Comparison of ENCODE assay signal across 12 mouse cellular contexts in genomic region chr6:118019569-118019968, GRCm38 (mm10). TPM values are rescaled to one million over a fixed set of nuclear protein-coding genes. Genes with fewer than 3 reads are reported as not detected.
DNase-seq lines count a peak whose midpoint lies in the region; ATAC-seq lines count a peak whose summit lies in the region.
"Had no signal": no experiment of that assay in that cellular context is flagged by ENCODE, and none has a peak within 500 bp of the region (broad histone marks: within the 10 kb centered on the region; RNA-seq: fewer than 3 reads in every experiment).

No protein-coding gene starts in this region.

- no peaks in the 10 kb centered on the region for H3K36me3 ChIP-seq in hindbrain, embryonic 11.5 days (ENCODE audit: control insufficient read depth, insufficient read depth, low read length)
- H3K36me3 ChIP-seq in midbrain, embryonic 14.5 days (ENCODE audit: control insufficient read depth, insufficient read depth, low read length) = no peaks in the 10 kb centered on the region
- H3K36me3 ChIP-seq: G1E had no signal

- DNase-seq in R1 (ENCODE audit: low read depth, low spot score) = peak; percentile 76
- peak; percentile 57 to 67 for DNase-seq in cerebellum, postnatal 10 days
- DNase-seq in hindbrain, embryonic 11.5 days (ENCODE audit: low spot score) = peak; percentile 44
- peak; percentile 88 for DNase-seq in midbrain, embryonic 14.5 days
- DNase-seq in thymus, postnatal 10 days (ENCODE audit: low spot score in 2 of 2) = no peak
- DNase-seq in ovary, postnatal 36 days (ENCODE audit: low spot score) = no peak
- no peak for DNase-seq in heart, postnatal 14 days
- DNase-seq in kidney, postnatal 25 days = no peak
- DNase-seq: kidney, postnatal 4 days; lung, adult 18-20 months had no signal

- ATAC-seq in hindbrain, embryonic 11.5 days (ENCODE audit: low FRiP score) = peak; percentile 49
- 0 out of 2 replicates have a peak, but pooled peaks have one; percentile 49 for ATAC-seq in midbrain, embryonic 14.5 days (ENCODE audit: low FRiP score, low TSS enrichment)

- no peaks in the 10 kb centered on the region for H3K9me3 ChIP-seq in hindbrain, embryonic 11.5 days (ENCODE audit: control insufficient read depth, low read length)
- H3K9me3 ChIP-seq in midbrain, embryonic 14.5 days (ENCODE audit: control insufficient read depth, low read length) = no peaks in the 10 kb centered on the region
- H3K9me3 ChIP-seq: G1E had no signal

- H3K4me3 ChIP-seq in hindbrain, embryonic 11.5 days (ENCODE audit: low read depth, low read length) = no peak overlapping the region
- no peak overlapping the region for H3K4me3 ChIP-seq in midbrain, embryonic 14.5 days (replicated peaks; ENCODE audit: low read depth, low read length)

- intact Hi-C loops in heart, postnatal 14 days (cut with DNase I) = no loop called here

- H3K4me1 ChIP-seq in hindbrain, embryonic 11.5 days (replicated peaks; ENCODE audit: control insufficient read depth, insufficient read depth, low read length) = 0 out of 2 replicates have a peak, but pooled peaks cover 3% of the 10 kb centered on the region
- peaks cover 25% of the 10 kb centered on the region for H3K4me1 ChIP-seq in midbrain, embryonic 14.5 days (ENCODE audit: control insufficient read depth, insufficient read depth, low read length)

- WGBS in hindbrain, embryonic 11.5 days = 28% methylated on average over 7 of the region's 7 CpGs
- 13% methylated on average over 7 of the region's 7 CpGs for whole genome bisulfite sequencing in midbrain, embryonic 14.5 days

- no peak overlapping the region for H3K9ac ChIP-seq in hindbrain, embryonic 11.5 days (ENCODE audit: low read depth, low read length)
- no peak overlapping the region for H3K9ac ChIP-seq in midbrain, embryonic 14.5 days (replicated peaks; ENCODE audit: low read length)

- no peak overlapping the region for H3K27ac ChIP-seq in hindbrain, embryonic 11.5 days (ENCODE audit: low read depth, low read length)
- peak overlapping the region; percentile 37 for H3K27ac ChIP-seq in midbrain, embryonic 14.5 days (replicated peaks; ENCODE audit: low read depth, low read length)

- H3K27me3 ChIP-seq in hindbrain, embryonic 11.5 days (ENCODE audit: control insufficient read depth, insufficient read depth, low read length) = no peaks in the 10 kb centered on the region
- 0 out of 2 replicates have a peak, but pooled peaks cover 1% of the 10 kb centered on the region for H3K27me3 ChIP-seq in midbrain, embryonic 14.5 days (ENCODE audit: control insufficient read depth, insufficient read depth, low read length)

- H3K4me2 ChIP-seq in hindbrain, embryonic 11.5 days (replicated peaks; ENCODE audit: low read depth, low read length) = no peak overlapping the region
- peak overlapping the region; percentile 22 for H3K4me2 ChIP-seq in midbrain, embryonic 14.5 days (ENCODE audit: low read length)

RNA-seq across cellular contexts. Expression of gene Rasgef1a, which starts 8.3 kb away (rescaled TPM):
- polyA plus RNA-seq in hindbrain, embryonic 11.5 days (2014; fragmentation: Nextera tagmentation; extraction: Ambion mirVana) = not detected in 2 replicates
- polyA plus RNA-seq in midbrain, embryonic 14.5 days (2014; fragmentation: Nextera tagmentation; extraction: Ambion mirVana) = 2.1 and 3.8 TPM in 2 replicates
- under 1 TPM; 0.12 to 0.19 TPM for total RNA-seq in heart, postnatal 14 days (2021)
- total RNA-seq: granulocyte monocyte progenitor cell, adult 5-6 weeks had no signal
- polyA plus RNA-seq: G1E had no signal

Comparison
In these comparisons a context has a peak if more than half of its experiments do, and no peak if none do; other contexts are left out.
1. DNase-seq: peak in R1 (single experiment), cerebellum, postnatal 10 days (2 of 2), hindbrain, embryonic 11.5 days (single experiment) and midbrain, embryonic 14.5 days (single experiment); none in thymus, postnatal 10 days (0 of 2), ovary, postnatal 36 days (single experiment), heart, postnatal 14 days (0 of 2) and kidney, postnatal 25 days (0 of 2).